Mouse (Mus musculus) bone marrow macrophage, adult 2 months (primary cell): ENCODE results near the gene Bbs1. TPM values are rescaled to one million over a fixed set of nuclear protein-coding genes. Genes with fewer than 3 reads are reported as not detected.
"Not testable (repeated sequence)": the region's sequence is repeated elsewhere in the genome, so short reads cannot be mapped to it uniquely, and the experiment has no call there.

ENCODE experiments used
- H3K27ac ChIP-seq: 2 replicates; pipeline ENCODE4 v1.5.1; 2012; ENCODE audit warnings: low read depth, low read length; ENCODE audit not compliant: insufficient read depth
- H3K4me1 ChIP-seq: 2 replicates; pipeline ENCODE4 v1.6.1; 2012; ENCODE audit warnings: low read length; ENCODE audit not compliant: control insufficient read depth, insufficient read depth
- H3K4me3 ChIP-seq: 2 replicates; pipeline ENCODE4 v1.5.1; 2012; ENCODE audit warnings: mild to moderate bottlenecking, low read length, moderate library complexity; ENCODE audit not compliant: insufficient read depth
- CTCF ChIP-seq: IDR thresholded peaks from 2 replicates; pipeline ENCODE4 v1.5.1; 2012; ENCODE audit warnings: low read depth, mild to moderate bottlenecking, low read length, moderate library complexity
- POLR2A ChIP-seq: IDR thresholded peaks from 2 replicates; pipeline ENCODE4 v1.6.1; 2012; ENCODE audit warnings: mild to moderate bottlenecking, low read depth, low read length, borderline replicate concordance
- polyA plus RNA-seq: library from polyadenylated mRNA; stranded (reverse); fragments of >200 nt; gene quantifications from 2 replicates; pipeline ENCODE4 v1.2.4, GENCODE M21; 2012; ENCODE audit not compliant: missing spikeins, insufficient read depth, insufficient read length

Bbs1 gene
- polyA plus RNA-seq: 2.0 and 3.0 TPM in 2 replicates

- Histone ChIP-seq H3K4me3 (peak within 1 kb of the TSS; percentile 95), H3K27ac (no peak within 1 kb of the TSS), H3K4me1 (peaks cover 5% of the 10 kb centered on the region)
- no peak for TF ChIP-seq CTCF
- TF ChIP-seq POLR2A: no peak
Measured at GRCm38 (mm10) chr19:4905979-4906794, at the start of gene Bbs1. Gene Bbs1, minus strand, starts transcription at chr19:4906628.

- not testable (repeated sequence) for H3K4me1 ChIP-seq, H3K4me3 ChIP-seq, H3K27ac ChIP-seq
Measured at GRCm38 (mm10) chr19:4948641-4949040, 42.2 kb upstream of the Bbs1 start.

- Histone ChIP-seq H3K4me3 (no peak overlapping the region), H3K27ac (no peak overlapping the region), H3K4me1 (peaks cover 4% of the 10 kb centered on the region)
- no peak for TF ChIP-seq CTCF
- no peak for TF ChIP-seq POLR2A
Measured at GRCm38 (mm10) chr19:4945540-4945939, 39.1 kb upstream of the Bbs1 start.

DNA sequence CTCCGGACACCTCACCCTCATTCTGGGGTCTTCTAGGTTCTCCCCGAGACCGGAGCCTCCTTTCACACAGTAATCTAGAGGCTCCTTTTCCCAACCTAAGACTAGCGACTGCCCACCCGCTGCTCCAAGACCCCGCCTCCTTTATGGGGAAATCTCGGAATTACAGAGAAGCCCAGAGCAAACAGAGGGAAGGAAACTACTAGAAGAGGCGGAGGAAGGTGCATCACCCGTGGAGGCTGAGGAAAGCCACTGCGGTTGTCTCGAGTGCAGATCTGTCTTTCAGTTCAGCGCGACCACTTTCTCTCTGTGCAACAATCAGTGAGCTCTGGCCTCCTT lies 36.8 kb upstream of the Bbs1 start:
- no peak for TF ChIP-seq POLR2A
- no peak for TF ChIP-seq CTCF
- H3K4me3 ChIP-seq: peak overlapping the region; percentile 58
- no peak overlapping the region for H3K27ac ChIP-seq
- H3K4me1 ChIP-seq: peaks cover 4% of the 10 kb centered on the region

DNA sequence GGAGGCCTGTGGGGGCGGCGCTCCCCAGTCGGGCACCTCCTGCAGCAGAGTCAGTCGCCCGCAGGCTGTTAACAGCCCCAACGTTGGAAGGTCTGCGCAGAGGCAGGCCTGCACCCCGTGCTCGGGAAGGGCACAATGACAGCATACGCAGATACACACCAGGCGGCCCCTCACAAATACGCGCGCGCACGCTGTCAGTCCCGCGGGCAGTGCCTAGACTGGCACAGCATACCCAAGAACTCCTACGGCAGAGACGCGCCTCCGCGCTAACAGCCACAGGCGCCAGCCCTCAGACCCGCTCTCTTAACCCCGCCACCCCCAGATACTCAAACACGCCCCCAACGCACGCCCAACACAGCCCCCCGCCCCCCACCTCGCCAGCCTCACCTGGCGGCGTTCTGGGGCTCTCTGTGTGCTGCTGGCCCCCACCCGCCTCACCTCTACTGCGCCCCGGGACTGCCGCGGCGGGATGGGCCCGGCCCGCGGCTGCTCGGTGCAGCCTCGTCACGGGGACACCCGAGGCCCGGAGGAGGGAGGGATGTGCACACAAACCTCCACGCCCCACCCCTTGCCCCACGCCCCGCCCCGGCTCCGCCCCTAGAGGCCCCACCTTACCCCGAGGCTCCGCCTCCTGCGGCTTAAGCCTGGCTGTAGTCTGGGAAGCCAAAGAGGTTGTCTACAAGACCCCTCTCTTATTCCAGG lies 36.3 kb upstream of the Bbs1 start, which contains the start of gene Peli3:
Gene Peli3 (minus strand): TSS at position 577 of the 702 bp plus-strand sequence.
- H3K4me1 ChIP-seq: peaks cover 4% of the 10 kb centered on the region
- no peak within 1 kb of the TSS for H3K27ac ChIP-seq
- TF ChIP-seq POLR2A: no peak
- TF ChIP-seq CTCF: no peak
- peak within 1 kb of the TSS; percentile 58 for H3K4me3 ChIP-seq

GRCm38 (mm10) chr19:4937444-4938310 lies 31.2 kb upstream of the Bbs1 start:
- no peak overlapping the region for H3K27ac ChIP-seq
- H3K4me1 ChIP-seq: no peaks in the 10 kb centered on the region
- no peak for TF ChIP-seq CTCF
- no peak for TF ChIP-seq POLR2A
- no peak overlapping the region for H3K4me3 ChIP-seq

DNA sequence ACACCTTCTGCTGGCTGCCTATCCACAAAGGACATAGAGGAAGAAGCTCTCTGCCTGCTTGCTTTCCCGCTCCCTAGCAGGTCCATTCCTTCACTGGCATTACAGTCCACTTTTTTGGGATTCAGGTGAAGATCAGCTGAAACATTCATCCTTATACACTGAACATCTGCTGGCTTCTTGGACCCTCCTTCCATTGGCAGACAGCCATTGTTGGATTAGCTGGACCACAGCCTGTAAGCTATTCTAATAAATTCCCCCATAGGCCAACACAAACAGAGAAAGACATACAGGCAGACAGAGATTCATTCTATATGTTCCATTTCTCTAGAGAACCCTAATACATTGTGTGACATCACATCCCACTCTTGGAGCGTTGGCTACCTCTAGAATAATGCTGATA lies 30.5 kb upstream of the Bbs1 start:
- no peak overlapping the region for H3K4me3 ChIP-seq
- TF ChIP-seq POLR2A (no peak), CTCF (no peak)
- H3K27ac ChIP-seq: no peak overlapping the region
- no peaks in the 10 kb centered on the region for H3K4me1 ChIP-seq

GRCm38 (mm10) chr19:4928781-4929180 lies 22.4 kb upstream of the Bbs1 start:
- Histone ChIP-seq H3K4me1 (peaks cover 30% of the 10 kb centered on the region), H3K27ac (no peak overlapping the region), H3K4me3 (peak overlapping the region; percentile 49)
- no peak for TF ChIP-seq CTCF

- Histone ChIP-seq H3K27ac (peak within 1 kb of the TSS; percentile 41), H3K4me3 (peak within 1 kb of the TSS; percentile 80), H3K4me1 (peaks cover 30% of the 10 kb centered on the region)
- peak; percentile 64 for TF ChIP-seq POLR2A
- TF ChIP-seq CTCF: no peak
Measured at GRCm38 (mm10) chr19:4927904-4928531, 21.6 kb upstream of the Bbs1 start, which contains the start of gene Dpp3. Gene Dpp3, minus strand, starts transcription at chr19:4928287.
